ENCODE assay signal across 8 mouse cellular contexts in genomic region chr14:79770306-79771093, GRCm38 (mm10). TPM values are rescaled to one million over a fixed set of nuclear protein-coding genes. Genes with fewer than 3 reads are reported as not detected.
DNase-seq lines count a peak whose midpoint lies in the region; ATAC-seq and TF ChIP-seq lines count a peak whose summit lies in the region.

No protein-coding gene starts in this region.

- POLR2A ChIA-PET in Patski (lab: Charles Lee): interaction anchor here (1.1 to 1.2 kb wide), 2 partner anchors 10 to 58 kb away, joined by 3 read pairs; no protein-coding TSS in a partner anchor

- peaks cover 84% of the 10 kb centered on the region for H3K27me3 ChIP-seq in kidney, embryonic 14.5 days (ENCODE audit: control insufficient read depth, insufficient read depth, low read length)
- peaks cover 74% of the 10 kb centered on the region for H3K27me3 ChIP-seq in Patski
- peaks cover 51% of the 10 kb centered on the region for H3K27me3 ChIP-seq in forebrain, embryonic 11.5 days (ENCODE audit: control insufficient read depth, insufficient read depth, low read length)
- peaks cover 79% of the 10 kb centered on the region for H3K27me3 ChIP-seq in limb, embryonic 14.5 days (ENCODE audit: control insufficient read depth, insufficient read depth, low read length)
- peaks cover 84% of the 10 kb centered on the region for H3K27me3 ChIP-seq in stomach, embryonic 15.5 days (replicated peaks)

- TF ChIP-seq POLR2A in limb, embryonic 14.5 days (IDR thresholded peaks at IDR 0.05; ENCODE audit: borderline replicate concordance, extremely low read depth, insufficient read depth, insufficient read length): no peak

- no peak overlapping the region for H3K9ac ChIP-seq in kidney, embryonic 14.5 days (ENCODE audit: low read depth, low read length)
- peak overlapping the region; percentile 33 for H3K9ac ChIP-seq in forebrain, embryonic 11.5 days (ENCODE audit: low read length)
- no peak overlapping the region for H3K9ac ChIP-seq in limb, embryonic 14.5 days (ENCODE audit: low read depth, low read length, severe bottlenecking)
- H3K9ac ChIP-seq in stomach, embryonic 15.5 days: no peak overlapping the region

- no peak for DNase-seq in kidney, postnatal 36 days
- no peak for DNase-seq in Patski (ENCODE audit: low read depth, low spot score)
- peak; percentile 72 for DNase-seq in forebrain, embryonic 11.5 days (ENCODE audit: low spot score)
- DNase-seq in limb, embryonic 14.5 days (ENCODE audit: low spot score): no peak
- no peak for DNase-seq in urinary bladder, adult 2 months (ENCODE audit: low spot score)

- peaks cover 13% of the 10 kb centered on the region; the same call in 1 of the 2 replicates for H3K4me1 ChIP-seq in kidney, embryonic 14.5 days (ENCODE audit: control insufficient read depth, insufficient read depth, low read length)
- peaks cover 26% of the 10 kb centered on the region for H3K4me1 ChIP-seq in forebrain, embryonic 11.5 days (replicated peaks; ENCODE audit: control insufficient read depth, insufficient read depth, low read length)
- peaks cover 32% of the 10 kb centered on the region for H3K4me1 ChIP-seq in limb, embryonic 14.5 days (ENCODE audit: control insufficient read depth, insufficient read depth, low read length)
- H3K4me1 ChIP-seq in stomach, embryonic 15.5 days: peaks cover 34% of the 10 kb centered on the region

- 0 out of 2 replicates have a peak, but pooled peaks cover 2% of the 10 kb centered on the region for H3K9me3 ChIP-seq in kidney, embryonic 14.5 days (ENCODE audit: control insufficient read depth, low read length)
- H3K9me3 ChIP-seq in forebrain, embryonic 11.5 days (ENCODE audit: control insufficient read depth, low read length): no peaks in the 10 kb centered on the region
- H3K9me3 ChIP-seq in limb, embryonic 14.5 days (ENCODE audit: control insufficient read depth, low read length): no peaks in the 10 kb centered on the region
- no peaks in the 10 kb centered on the region for H3K9me3 ChIP-seq in stomach, embryonic 15.5 days

- no peak for TF ChIP-seq CTCF in Patski (IDR thresholded peaks at IDR 0.05)

- CTCF ChIA-PET in Patski (lab: Charles Lee): no interaction called here

- no peaks in the 10 kb centered on the region for H3K36me3 ChIP-seq in kidney, embryonic 14.5 days (ENCODE audit: control insufficient read depth, insufficient read depth, low read length)
- H3K36me3 ChIP-seq in forebrain, embryonic 11.5 days (ENCODE audit: control insufficient read depth, insufficient read depth, low read length): no peaks in the 10 kb centered on the region
- H3K36me3 ChIP-seq in limb, embryonic 14.5 days (ENCODE audit: control insufficient read depth, insufficient read depth, low read length): no peaks in the 10 kb centered on the region
- H3K36me3 ChIP-seq in stomach, embryonic 15.5 days: no peaks in the 10 kb centered on the region

- WGBS in kidney, embryonic 14.5 days: 4% methylated on average over 62 of the region's 62 CpGs
- 4% methylated on average over 62 of the region's 62 CpGs for WGBS in forebrain, embryonic 11.5 days
- WGBS in limb, embryonic 14.5 days: 5% methylated on average over 50 of the region's 62 CpGs
- 5% methylated on average over 62 of the region's 62 CpGs for WGBS in stomach, embryonic 15.5 days

- peak overlapping the region; percentile 57 for H3K4me2 ChIP-seq in kidney, embryonic 14.5 days (replicated peaks; ENCODE audit: low read depth, low read length)
- H3K4me2 ChIP-seq in forebrain, embryonic 11.5 days (ENCODE audit: low read depth, low read length, severe bottlenecking): peak overlapping the region; percentile 58
- peak overlapping the region; percentile 76 for H3K4me2 ChIP-seq in limb, embryonic 14.5 days (replicated peaks; ENCODE audit: low read depth, low read length, severe bottlenecking)
- peak overlapping the region; percentile 86 for H3K4me2 ChIP-seq in stomach, embryonic 15.5 days

- in situ Hi-C loops in Patski (cut with MboI; ENCODE audit: low pct_unique_long_range_greater_than_20kb): no loop called here

- peak; percentile 17; the same call in 1 of the 2 replicates for ATAC-seq in kidney, embryonic 14.5 days (ENCODE audit: low FRiP score, low TSS enrichment)
- peak; percentile 32 for ATAC-seq in Patski
- ATAC-seq in forebrain, embryonic 11.5 days (replicated peaks; ENCODE audit: low FRiP score): peak; percentile 6
- peak; percentile 2; the same call in 1 of the 2 replicates for ATAC-seq in limb, embryonic 14.5 days (ENCODE audit: low FRiP score, low read depth)
- ATAC-seq in stomach, embryonic 15.5 days (ENCODE audit: insufficient read depth, low FRiP score, low read depth): no peak
- ATAC-seq in erythroblast, adult 5-6 weeks (replicated peaks; ENCODE audit: low FRiP score, poor library complexity, severe bottlenecking): no peak

- H3K4me3 ChIP-seq in kidney, embryonic 14.5 days (ENCODE audit: low read length): peak overlapping the region; percentile 38
- peak overlapping the region; percentile 42 for H3K4me3 ChIP-seq in forebrain, embryonic 11.5 days (ENCODE audit: low read depth, low read length)
- H3K4me3 ChIP-seq in limb, embryonic 14.5 days (replicated peaks; ENCODE audit: low read length): peak overlapping the region; percentile 41
- H3K4me3 ChIP-seq in stomach, embryonic 15.5 days (replicated peaks): peak overlapping the region; percentile 35

- H3K27ac ChIP-seq in kidney, embryonic 14.5 days (ENCODE audit: low read depth, low read length): no peak overlapping the region
- no peak overlapping the region for H3K27ac ChIP-seq in forebrain, embryonic 11.5 days (ENCODE audit: low read depth, low read length)
- H3K27ac ChIP-seq in limb, embryonic 14.5 days (replicated peaks; ENCODE audit: low read depth, low read length): no peak overlapping the region
- no peak overlapping the region for H3K27ac ChIP-seq in stomach, embryonic 15.5 days

RNA-seq across cellular contexts. Expression of gene Pcdh8, which starts 0.6 kb away (rescaled TPM):
- polyA plus RNA-seq in kidney, embryonic 14.5 days (2014; fragmentation: Nextera tagmentation; extraction: Ambion mirVana): 2.0 and 2.5 TPM in 2 replicates
- polyA plus RNA-seq in Patski (2021): 0.50 TPM
- 11.4 and 13.7 TPM in 2 replicates for polyA plus RNA-seq in forebrain, embryonic 11.5 days (2014; fragmentation: Nextera tagmentation; extraction: Ambion mirVana)
- polyA plus RNA-seq in limb, embryonic 14.5 days (2012; rRNA removed): 5.7 and 8.0 TPM in 2 replicates
- polyA plus RNA-seq in limb, embryonic 14.5 days (2014; fragmentation: Nextera tagmentation; extraction: Ambion mirVana): 5.7 and 6.7 TPM in 2 replicates
- 1.0 TPM in 2 replicates for polyA plus RNA-seq in stomach, embryonic 15.5 days (2015; fragmentation: Nextera tagmentation; extraction: Ambion mirVana)
- not detected in 2 replicates for total RNA-seq in erythroblast, adult 5-6 weeks (2015; ENCODE audit: low replicate concordance)
- not detected in 2 replicates for total RNA-seq in erythroblast, adult 5-6 weeks (2017; ENCODE audit: low replicate concordance)
- 0.07 and 0.12 TPM in 2 replicates for polyA plus RNA-seq in urinary bladder, adult 2 months (2012; rRNA removed)

Comparison
In these comparisons a context has a peak if more than half of its experiments do, and no peak if none do; other contexts are left out.
1. ATAC-seq: peak in kidney, embryonic 14.5 days (single experiment), Patski (single experiment), forebrain, embryonic 11.5 days (single experiment) and limb, embryonic 14.5 days (single experiment); none in stomach, embryonic 15.5 days (single experiment) and erythroblast, adult 5-6 weeks (single experiment).
2. Peak in every context shown above with its lines, with median percentiles within 50 percentile points of each other: H3K4me2 ChIP-seq and H3K4me3 ChIP-seq.